Mouse (Mus musculus) gastrocnemius, postnatal 25 days (tissue): ENCODE data around the gene Hvcn1. TPM values are rescaled to one million over a fixed set of nuclear protein-coding genes. Genes with fewer than 3 reads are reported as not detected.
"Not testable (repeated sequence)": the region's sequence is repeated elsewhere in the genome, so short reads cannot be mapped to it uniquely, and the experiment has no call there.

Source experiments
- DNase-seq: peaks from one replicate; pipeline ENCODE4 v3.0.0; 2022
- long read RNA-seq, 2 experiments: library from polyadenylated mRNA; stranded (forward); transcript quantifications; one replicate each; pipeline ENCODE4 v2.0.0; 2021
- total RNA-seq, 2 experiments: library from RNA; stranded (reverse); gene quantifications; 1 replicate in 1 of 2; 2 replicates in 1 of 2; pipeline ENCODE4 v1.2.3; 2021

The Hvcn1 gene
- 1 to 10 TPM in 1 of 2 experiments, under 1 TPM in 1; 0.67 to 1.1 TPM for total RNA-seq
- long read RNA-seq, experiment 1, partial matches to known transcripts = 0 of 3 reads
- long read RNA-seq, experiment 1, other reads (novel, unspliced or antisense) = 3 of 3 reads
- long read RNA-seq, experiment 2, partial matches to known transcripts = 0 of 3 reads
- long read RNA-seq, experiment 2, other reads (novel, unspliced or antisense) = 2 of 3 reads

DNA sequence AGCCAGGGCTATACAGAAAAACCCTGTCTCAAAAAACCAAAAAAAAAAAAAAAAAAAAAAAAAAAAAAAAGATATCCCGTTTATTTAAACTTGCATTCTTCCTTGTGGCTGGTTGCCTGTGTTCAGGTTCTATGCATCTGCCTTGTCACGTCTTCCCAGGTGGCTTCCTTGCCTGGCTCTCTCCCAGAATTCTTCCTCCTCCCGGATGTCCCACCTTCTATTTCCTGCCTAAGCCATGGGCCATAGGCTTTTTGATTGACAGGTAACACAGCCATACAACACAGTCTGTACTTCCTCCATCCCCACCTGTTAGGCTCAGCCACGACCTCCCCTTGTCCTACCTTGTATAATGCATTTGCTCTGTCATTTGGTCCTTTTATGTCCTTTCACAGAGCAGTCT, at the start of gene Hvcn1:
Gene Hvcn1, plus strand, starts transcription at position 330 of the 400 bp plus-strand sequence.
- no peak for DNase-seq

DNA sequence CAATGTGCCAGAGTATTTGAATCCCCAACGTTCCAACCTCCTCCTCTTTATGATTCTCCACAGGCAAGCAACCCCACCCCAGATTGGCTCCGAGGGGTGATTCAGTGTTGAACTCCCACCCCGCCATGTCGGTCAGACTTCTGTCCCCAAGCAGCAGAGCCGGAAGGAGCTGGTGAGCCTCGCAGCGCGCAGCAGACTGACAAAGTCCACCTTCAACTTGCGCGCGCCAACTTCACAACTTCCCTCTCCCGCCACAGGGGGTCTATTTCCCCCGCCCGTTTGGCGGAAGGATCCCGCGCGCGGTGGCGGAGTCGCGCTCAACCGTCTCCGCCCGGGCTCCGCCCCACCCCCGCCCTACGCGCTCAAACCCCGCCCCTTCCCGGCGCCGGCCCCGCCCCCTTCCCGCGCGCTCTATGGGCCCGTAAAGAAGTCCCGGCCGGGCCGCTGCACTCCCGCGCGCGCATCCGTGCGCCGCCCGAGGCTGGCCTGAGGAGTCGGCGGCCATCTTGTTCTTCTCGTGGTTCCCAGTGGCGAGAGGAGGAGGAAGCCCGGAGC, 48.7 kb upstream of the Hvcn1 start, which contains the start of gene Ppp1cc:
Gene Ppp1cc, plus strand, starts transcription at position 452 of the 555 bp plus-strand sequence.
- peak; percentile 95 for DNase-seq

DNA sequence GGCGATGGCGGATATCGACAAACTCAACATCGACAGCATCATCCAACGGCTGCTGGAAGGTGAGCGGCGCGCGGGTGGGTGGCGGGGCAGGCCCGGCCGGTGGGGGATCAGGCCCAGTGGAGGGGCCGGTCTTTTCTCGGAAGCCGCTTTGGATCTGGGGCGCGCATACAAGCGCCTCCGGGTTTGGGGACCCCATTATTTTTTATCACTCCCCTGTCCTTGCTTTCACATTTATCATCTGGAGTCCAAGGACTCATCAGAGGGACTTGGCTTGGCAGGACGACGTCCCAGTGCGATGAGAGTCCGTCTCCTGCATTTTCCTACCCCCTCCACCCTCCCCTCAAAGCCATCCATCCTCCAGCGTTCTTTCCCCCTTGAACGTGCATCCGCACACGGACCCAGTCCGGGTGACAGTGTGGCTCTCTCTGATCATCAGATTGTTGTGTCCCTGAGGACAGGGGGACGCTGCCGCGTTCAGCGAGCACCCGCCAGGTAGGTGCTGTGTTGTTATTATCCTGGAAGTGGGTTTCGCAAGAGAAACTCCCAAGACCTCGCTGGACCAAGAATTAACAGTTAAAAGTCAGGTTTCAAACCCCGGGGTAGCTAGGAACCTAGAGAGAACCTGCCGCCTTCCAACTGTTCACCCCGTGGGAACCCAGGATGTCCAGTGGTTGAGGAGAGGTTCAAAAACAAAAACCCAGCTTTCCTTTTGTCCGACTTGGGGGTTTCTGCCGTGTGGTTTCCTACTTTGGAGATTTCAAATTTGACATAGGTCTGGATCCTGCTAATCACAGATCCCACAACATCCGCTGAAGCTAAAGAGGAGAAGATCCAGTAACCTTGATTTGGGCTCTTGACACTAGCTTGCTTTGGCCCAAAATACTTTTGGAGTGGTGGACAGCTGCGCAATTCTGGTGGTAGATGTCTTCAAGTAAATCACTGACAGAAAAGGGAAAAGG, 47.8 kb upstream of the Hvcn1 start:
- no peak for DNase-seq

DNA sequence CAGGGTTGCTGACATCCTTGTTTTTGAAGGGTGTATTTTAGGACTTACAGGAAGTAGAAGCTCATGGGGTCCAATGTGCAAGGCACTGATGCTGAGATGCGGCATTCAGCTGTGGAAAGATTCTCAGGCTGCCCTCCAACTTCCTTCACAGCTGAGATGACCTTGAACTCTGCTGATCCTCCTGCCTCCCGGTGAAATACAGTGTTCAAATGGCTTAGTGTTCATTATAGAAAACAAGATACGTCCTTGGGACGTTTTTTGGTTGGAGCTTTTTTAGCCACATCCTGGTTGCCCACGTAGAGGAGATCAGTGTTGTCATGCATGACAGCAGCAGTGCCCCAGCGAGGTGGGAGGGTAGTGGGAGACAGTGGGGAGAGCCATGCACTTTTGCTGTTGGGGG, 43.4 kb upstream of the Hvcn1 start:
- no peak for DNase-seq

DNA sequence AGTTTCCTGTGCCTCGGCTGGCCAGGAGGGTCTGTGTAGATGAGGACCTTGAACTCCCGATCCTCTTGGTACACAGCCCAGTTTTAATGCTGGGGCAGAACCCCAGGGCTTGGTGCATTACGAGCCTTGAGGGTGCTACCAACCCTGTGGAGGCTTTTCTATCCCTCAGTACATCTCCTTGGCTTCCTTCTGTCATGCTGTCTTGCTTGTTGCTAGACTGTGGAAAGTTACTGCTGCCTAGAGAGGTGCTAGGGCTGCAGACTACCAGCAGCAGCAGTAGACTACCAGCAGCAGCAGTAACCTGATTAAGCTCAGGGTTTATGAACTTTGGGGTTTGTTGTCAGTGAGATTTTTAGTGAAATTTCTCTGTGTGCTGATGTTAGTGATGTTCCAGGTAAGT, 42.6 kb upstream of the Hvcn1 start:
- no peak for DNase-seq

DNA sequence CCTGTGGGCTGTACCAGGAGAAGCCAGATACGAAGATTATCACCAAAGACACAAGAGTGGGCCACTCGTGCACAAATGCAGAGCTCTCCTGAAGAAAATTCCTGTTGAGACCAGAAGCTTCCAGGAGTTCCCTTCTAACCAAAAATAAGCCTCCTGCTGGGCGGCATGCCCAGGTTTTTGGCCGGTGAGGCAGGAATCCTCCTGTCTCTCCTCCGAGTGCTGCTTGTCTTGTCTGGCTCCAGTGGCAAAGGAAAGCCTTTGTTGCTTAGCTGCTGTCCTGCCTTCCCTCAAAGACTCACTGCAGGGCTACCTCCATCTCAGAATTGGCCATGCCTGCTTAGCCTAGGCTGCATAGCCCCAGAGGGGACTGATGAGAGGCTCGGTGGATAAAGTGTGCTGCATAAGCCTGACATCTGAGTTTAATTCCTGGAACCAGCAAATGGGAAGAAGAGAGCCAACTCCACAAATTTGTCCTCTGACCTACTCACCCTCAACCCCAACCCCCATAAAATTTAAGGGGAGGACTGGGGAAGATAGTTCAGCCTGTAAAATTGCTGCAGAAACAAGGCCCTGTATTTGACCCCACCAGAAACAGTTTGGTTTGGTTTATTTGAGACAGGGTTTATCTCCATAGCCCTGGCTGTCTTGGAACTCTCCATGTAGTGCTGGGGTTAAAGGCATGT, 41.2 kb upstream of the Hvcn1 start:
- no peak for DNase-seq

DNA sequence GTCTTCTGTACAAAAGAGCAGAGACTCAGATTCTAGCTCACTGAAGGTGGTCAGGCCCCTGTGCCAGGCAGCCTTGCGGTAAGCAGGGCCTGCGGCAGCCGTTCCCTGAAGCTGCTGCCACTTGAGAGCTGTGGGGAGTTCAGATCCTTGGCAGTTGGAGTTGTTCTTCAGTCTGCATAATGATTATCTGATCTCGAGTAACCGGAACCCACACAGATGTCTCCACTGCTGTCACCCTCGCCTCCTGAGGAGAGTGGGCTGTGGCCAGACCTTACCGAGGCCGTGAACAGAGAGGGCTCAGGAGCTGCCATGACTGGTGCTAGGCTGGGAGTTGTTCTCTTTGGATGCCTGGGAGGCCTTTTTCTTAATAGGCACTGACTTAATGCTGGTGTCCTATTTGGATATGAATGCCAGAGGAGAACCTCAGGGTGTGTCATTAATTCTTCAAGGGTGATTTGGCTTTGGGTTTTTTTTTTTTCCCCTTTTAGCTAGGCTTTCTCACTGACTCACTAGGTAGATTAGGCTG, 39.9 kb upstream of the Hvcn1 start:
- DNase-seq = no peak

DNA sequence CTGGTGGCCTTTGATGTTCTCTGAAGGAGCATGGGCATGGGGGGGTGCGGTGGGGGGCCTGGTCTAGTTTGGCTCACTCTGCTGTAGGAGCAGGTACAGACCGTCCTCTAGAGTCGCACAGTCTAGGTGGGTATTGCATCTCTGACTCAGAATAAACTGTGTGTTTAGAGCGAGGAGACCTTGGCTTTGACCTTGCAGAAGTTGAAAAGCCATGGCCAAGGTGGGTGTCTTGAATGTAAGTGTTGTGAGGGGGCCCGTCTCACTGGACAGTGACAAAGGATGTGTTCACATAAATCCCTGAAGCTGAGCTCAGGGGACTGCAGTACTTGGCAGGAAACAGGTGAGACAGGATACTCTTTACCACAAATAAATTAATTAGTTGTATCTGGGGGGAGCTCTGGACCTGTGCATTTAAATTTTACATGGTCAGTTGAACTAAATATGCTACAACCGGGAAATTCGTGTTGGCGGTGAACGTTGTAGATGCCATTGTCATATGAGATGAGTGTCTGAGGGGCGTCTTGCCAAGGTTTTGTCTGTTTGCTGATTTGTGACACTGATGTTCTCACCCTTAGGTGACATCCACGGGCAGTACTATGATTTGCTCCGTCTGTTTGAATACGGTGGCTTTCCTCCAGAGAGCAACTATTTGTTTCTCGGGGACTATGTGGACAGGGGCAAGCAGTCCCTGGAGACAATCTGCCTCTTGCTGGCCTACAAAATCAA, 38.1 kb upstream of the Hvcn1 start:
- DNase-seq = no peak

DNA sequence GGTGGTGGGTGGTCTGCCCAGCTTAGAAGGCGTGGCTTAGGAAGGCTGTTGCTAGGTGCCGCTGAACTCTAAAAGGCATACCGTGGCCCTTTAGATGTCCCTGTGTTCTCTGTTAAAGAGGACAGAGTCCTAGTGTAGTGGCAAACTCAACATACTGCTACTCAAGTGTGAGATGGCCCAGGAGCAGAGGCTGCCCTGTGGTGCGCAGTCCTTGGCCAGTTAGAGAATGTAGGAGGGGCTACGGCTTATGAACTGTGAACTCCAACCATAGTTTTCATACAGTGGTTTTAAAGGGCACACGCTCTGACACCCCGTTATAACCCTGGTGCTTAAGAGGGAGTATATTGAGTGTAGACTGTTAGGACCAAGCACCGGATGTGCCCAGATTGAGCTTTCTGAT, 35.5 kb upstream of the Hvcn1 start:
- DNase-seq = no peak

DNA sequence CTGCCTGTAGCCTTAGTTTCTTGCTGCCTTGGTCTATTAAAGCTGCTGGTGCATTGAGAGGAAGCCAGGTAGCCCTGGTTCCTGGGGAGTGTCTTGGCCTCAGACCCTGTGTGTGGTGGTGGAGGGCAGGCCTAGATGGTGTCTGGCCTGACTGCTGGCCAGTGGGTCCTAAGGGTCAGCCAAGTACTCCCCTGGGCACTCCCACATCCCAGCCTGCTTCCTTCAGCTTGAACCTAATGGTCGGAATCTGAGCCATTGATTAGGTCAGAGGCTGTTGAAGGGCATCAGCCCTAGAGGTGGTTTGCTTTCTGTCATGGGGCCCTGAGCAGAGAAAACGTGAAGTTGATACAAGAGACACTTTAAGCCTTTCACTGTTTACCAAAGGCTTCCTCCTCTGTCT, 31.2 kb upstream of the Hvcn1 start:
- DNase-seq = no peak

DNA sequence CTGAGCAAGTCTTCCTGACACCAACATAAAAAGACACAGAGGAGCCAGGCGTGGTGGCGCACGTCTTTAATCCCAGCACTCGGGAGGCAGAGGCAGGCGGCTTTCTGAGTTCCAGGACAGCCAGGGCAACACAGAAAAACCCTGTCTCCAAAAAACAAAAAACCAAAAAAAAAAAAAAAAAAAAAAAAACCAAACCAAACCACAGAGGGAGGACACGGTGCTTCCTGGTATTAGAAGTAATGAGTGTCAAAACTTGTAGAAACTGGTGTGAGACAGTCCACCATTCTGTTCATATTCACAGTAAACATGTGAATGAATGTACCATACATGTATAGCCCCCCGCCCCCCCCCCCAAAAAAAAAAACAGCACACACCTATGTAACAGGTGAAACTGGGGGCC, 30.6 kb upstream of the Hvcn1 start:
- no peak for DNase-seq

DNA sequence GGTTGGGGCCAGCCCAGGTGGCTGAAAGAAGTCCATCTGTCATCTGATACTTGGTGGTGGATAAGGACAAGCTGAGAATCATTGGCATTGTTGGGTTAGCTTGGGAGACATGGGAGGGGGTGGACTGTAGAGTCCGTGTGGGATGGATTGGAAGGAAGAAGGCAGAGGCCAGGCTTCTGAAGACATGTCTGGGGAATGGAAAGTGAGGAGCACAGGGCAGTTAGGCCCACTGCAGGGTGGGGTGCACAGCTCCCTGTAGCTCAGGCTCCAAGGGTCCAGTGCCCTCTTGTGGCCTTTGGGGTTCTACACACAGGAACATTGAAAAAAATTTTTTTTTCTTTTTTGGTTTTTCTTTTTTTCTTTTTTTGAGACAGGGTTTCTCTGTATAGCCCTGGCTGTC, 30.2 kb upstream of the Hvcn1 start:
- no peak for DNase-seq

DNA sequence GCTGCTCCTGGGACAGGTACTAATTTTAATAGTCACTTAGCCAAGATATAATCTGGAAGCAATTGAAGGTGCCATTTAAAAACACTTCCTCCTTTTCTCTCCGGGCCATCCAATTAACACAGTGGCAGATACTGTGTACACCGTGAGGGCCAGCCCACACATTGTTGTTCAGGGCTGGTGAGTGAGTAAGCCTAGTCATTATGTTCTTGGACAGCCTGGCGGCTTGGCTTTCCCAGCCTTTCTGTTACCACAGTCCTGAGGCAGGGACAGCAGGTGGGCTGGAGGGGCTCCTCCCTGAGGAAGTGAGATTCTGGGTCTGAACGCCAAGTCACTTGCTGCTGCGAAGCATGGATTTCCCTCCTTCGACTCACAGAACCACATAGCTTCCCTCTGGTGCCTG, 26.9 kb upstream of the Hvcn1 start:
- DNase-seq = no peak

DNA sequence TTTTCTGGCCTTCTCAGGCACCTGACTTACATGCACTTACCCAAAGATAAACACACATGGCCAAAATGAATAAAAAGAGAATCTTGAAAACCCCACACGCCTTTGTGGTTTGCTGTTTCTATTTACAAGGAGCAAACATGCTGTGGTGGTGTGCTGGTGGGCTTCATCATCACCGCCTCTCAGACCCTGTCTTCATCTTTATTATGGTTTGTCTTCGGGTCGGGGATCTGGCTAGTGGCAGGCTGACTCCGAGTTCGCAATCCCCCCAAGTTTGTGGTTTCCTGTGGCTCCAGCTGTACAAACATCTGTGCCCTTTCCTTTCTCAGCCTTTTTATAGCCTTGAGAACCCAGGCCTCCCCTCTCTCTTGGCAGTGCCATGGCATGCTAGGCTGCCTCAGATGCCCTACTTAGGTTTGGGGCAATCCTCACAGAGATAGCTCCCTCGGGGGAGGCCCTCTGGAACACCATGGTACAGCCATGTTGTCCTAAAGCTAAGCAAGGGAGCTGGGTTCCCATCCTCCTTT, 22.3 kb upstream of the Hvcn1 start:
- no peak for DNase-seq

DNA sequence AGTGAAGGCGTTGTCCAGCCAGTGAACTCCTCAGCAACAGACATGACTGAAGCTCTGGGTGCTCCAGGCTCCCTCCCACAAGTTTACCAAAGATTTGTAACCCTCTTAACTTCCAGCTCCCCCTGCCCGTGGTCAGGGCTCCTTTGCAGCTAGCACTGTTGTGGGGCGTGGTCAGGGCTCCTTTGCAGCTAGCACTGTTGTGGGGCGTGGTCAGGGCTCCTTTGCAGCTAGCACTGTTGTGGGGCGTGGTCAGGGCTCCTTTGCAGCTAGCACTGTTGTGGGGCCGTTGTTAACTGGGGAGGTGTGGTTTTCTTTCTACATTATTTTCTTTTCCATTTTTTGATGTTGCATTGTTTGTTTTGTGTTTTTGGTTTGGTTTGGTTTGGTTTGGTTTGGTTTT, 21.7 kb upstream of the Hvcn1 start:
- not testable (repeated sequence) for DNase-seq

DNA sequence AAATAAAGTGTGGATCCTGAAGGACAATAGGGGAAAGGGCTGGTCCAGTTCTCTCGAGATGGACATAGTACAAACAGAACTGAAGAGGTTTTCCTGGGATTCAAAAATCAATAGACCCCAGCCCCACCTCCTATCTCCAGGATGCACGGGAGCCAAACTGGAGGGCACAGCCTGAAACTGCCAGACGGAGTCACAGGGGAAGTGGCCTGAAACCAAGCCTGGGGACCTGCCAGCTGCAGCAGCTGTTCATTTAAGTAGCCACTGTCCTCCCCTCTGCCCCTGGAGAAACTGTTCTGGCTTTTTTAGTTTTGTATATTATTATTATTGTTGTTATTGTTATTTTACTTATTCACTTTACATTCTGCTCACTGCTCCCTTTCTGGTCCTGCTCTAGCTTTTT, 17.5 kb upstream of the Hvcn1 start:
- no peak for DNase-seq

DNA sequence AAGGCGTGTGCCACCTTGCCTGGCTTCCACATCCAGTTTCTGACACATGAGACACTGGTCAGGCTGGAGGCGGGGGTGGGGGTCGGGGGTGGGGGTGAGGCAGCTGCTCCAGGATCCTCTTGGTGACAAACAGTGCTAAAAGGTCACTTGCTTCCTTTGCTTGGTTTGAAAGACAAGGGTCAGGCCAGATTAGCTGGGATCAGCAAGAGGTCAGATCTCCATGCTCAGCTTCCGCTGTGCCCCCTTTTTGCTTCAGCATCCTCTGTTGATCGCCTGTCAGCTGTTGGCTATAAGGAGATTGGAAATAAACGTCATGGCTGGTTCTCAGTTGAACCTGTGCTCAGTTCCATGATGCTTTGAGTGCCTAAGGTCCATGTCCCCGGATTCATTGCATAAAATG, 16.1 kb upstream of the Hvcn1 start:
- DNase-seq = no peak

DNA sequence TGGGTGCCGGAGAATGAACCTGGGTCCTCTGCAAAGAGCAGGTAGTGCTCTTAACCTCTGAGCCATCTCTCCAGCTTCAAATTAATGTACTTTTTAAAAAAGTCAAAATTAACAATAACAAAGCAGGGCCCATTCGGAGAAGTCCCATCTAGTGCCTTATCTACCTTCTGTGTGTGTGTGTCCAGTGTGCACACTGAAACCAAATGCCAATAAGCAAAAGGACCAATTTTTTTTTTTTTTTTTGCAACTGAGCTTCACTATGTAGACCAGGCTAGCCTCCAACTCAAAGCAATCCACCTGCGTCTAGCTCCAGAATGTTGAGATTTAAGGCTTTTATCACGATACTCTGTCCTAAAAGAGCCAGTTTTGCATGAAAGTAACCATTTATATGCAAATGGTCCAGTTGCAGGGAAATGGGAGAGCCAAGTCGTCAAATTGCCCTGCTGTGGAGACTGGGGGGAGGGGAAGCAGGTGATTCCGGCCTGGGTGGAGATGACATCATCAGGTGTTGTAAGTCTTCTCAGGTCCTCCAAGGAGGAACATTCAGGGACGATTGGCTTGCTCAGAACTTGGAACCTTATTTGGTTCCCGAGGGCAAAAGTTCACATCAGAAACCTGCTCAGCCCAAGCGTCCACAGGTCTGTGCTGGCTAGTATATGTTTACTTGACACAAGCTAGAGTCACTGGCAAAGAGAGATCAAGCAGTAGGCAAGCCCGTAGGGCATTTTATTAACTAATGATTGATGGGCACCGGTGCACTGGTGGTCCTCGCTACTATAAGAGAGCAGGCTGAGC, 15.1 kb upstream of the Hvcn1 start:
- no peak for DNase-seq

DNA sequence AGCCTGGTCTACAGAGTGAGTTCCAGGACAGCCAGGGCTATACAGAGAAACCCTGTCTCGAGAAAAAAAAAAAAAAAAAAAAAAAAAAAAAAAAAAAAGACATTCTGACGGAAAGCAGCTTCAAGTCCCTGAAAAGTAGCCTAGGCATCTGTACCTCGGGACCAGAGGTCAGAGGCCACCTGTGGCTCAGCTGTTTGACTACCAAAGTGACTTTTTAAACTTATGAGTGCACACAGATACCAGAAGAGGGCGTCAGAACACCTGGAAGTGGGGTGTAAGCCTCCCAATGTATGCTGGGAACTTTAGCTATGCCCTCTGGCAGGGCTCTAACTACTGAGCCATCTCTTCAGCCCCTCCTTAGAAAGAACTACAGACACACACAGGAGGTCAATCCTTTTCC, 14.3 kb upstream of the Hvcn1 start:
- DNase-seq = no peak

DNA sequence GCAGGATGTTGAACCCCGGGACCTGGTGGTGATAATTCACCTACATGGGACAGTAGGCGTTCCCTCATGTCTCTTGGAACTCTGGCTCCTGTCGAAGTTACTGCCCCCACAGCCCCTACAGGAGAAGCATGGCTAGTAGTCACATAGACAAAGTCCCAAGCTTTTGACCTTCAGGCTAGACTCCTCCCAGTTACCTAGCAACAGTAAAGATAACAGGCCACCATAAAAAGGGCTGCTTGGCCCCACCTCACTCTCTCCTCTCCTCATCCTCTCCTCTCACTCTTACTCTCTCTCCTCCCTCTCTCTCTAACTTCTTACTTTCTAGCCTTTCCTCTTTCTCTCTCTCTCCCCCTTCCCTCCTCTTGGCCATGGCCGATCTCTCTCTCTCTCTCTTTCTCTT, 5.7 kb upstream of the Hvcn1 start:
- no peak for DNase-seq

DNA sequence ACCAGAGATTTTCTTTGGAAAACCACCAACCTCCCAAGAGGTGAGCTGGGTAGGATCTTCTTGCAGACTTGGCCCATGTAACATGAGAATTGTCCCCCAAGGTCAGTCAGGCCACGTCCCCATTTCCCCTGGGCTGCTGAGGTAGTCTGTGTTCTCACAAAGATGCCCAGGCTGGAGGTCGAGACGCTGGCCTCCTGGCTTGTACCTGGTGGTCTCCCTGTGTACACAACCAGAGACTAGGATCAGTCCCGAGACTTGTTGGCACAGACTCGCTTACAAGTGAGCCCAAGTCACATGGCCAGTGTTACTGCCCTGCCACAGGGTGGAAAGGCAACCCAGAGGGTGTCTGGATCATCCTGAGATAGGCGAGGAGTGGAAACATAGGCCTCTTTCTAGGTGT, 4.7 kb upstream of the Hvcn1 start:
- DNase-seq = no peak
